Mouse (Mus musculus) kidney, embryonic 15.5 days (tissue): Measurements from ENCODE around the gene Catsperd. TPM values are rescaled to one million over a fixed set of nuclear protein-coding genes. Genes with fewer than 3 reads are reported as not detected.

Experiments used
- ATAC-seq: fragments of 200-750 bp; cut with Nextera tagmentation; replicated peaks from 2 replicates; pipeline ENCODE4 v1.8.0; 2017; ENCODE audit warnings: moderate TSS enrichment; ENCODE audit not compliant: low FRiP score
- H3K27ac ChIP-seq: fragments of 300-500 bp; sonication (generic); 2 replicates; pipeline ENCODE4 v1.5.1; 2015; ENCODE audit warnings: mild to moderate bottlenecking, inconsistent platforms
- H3K27me3 ChIP-seq: fragments of 300-500 bp; sonication (generic); 2 replicates; pipeline ENCODE4 v1.6.1; 2015; ENCODE audit warnings: inconsistent platforms
- H3K36me3 ChIP-seq: fragments of 300-500 bp; sonication (generic); 2 replicates; pipeline ENCODE4 v1.6.1; 2015; ENCODE audit warnings: inconsistent platforms
- H3K4me1 ChIP-seq: fragments of 300-500 bp; sonication (generic); 2 replicates; pipeline ENCODE4 v1.6.1; 2015; ENCODE audit warnings: inconsistent platforms
- H3K4me2 ChIP-seq: fragments of 300-500 bp; sonication (generic); 2 replicates; pipeline ENCODE4 v1.6.1; 2015; ENCODE audit warnings: moderate library complexity, mild to moderate bottlenecking, inconsistent platforms
- H3K4me3 ChIP-seq: fragments of 300-500 bp; sonication (generic); replicated peaks from 2 replicates; pipeline ENCODE4 v1.5.1; 2015; ENCODE audit warnings: mild to moderate bottlenecking, inconsistent platforms
- H3K9ac ChIP-seq: fragments of 300-500 bp; sonication (generic); 2 replicates; pipeline ENCODE4 v1.6.1; 2015; ENCODE audit warnings: mild to moderate bottlenecking, inconsistent platforms
- H3K9me3 ChIP-seq: fragments of 300-500 bp; sonication (generic); replicated peaks from 2 replicates; pipeline ENCODE4 v1.6.1; 2016; ENCODE audit warnings: inconsistent platforms
- WGBS: fragments of 180-500 bp; shearing (Covaris S2); methylation state at CpG from one replicate; pipeline ENCODE4 v1.1.7; 2015; ENCODE audit warnings: mixed read lengths; 5-methylcytosine and 5-hydroxymethylcytosine counted together
- polyA plus RNA-seq: library from polyadenylated mRNA; unstranded; fragments of >200 nt; fragmentation: Nextera tagmentation; extraction: Ambion mirVana; gene quantifications from 2 replicates; pipeline ENCODE4 v1.2.1, GENCODE M21; 2015

Gene Catsperd
- polyA plus RNA-seq, 1 experiment from 2014 or later: 0.93 TPM

- no peaks in the 10 kb centered on the region for H3K27me3 ChIP-seq
- WGBS: under 1% methylated on average over 64 of the region's 66 CpGs
- H3K4me2 ChIP-seq: peak within 1 kb of the TSS; percentile 70
- H3K4me1 ChIP-seq: peaks cover 39% of the 10 kb centered on the region
- peaks cover 30% of the 10 kb centered on the region for H3K36me3 ChIP-seq
- H3K9ac ChIP-seq: peak within 1 kb of the TSS; percentile 97
- no peaks in the 10 kb centered on the region for H3K9me3 ChIP-seq
- peak; percentile 93 for ATAC-seq
- H3K27ac ChIP-seq: peak within 1 kb of the TSS; percentile 92
- peak within 1 kb of the TSS; percentile 96 for H3K4me3 ChIP-seq
Measured at GRCm38 (mm10) chr17:56672941-56673646, 45.2 kb downstream of the Catsperd start, which contains the start of gene Ranbp3. Ranbp3 (plus strand) TSS chr17:56673294.

DNA sequence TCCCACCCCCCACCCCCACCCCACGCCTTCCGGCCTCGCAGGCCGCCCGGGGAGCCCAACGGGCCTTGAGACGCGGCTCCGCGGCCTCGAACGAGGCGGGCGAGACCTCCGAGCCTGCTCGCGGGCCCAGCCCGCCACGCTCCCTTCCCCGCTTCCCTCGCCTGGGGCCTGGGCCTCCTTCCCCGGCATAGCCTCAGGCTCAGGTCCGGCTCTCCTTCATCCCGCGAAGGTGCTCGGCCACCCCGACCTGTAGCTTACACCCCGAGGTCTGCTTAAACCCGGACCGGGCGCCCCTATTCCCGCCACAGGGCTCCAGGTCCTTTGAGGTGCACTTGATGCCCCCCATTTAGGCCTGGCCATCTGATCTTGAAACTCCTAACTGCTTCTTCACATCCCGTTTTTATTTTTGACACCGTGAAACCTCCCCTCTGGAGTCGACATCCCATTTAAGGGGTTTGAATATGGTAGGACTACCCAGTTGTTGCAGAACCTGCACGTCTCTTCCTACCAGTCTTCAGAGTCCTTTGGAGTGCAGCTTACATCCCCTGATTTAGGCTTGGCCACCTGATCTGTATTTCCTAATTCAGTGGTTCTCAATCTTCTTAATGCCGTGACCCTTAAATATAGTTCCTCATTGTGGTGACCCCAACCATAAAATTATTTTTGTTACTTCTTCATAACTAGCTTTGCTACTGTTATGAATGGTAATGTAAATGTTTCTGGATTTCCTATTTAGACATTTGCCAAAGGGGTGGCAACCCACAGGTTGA, 45.9 kb downstream of the Catsperd start:
- peak overlapping the region; percentile 96 for H3K4me3 ChIP-seq
- H3K4me1 ChIP-seq: peaks cover 31% of the 10 kb centered on the region
- H3K27ac ChIP-seq: peak overlapping the region; percentile 92
- no peaks in the 10 kb centered on the region for H3K27me3 ChIP-seq
- peak overlapping the region; percentile 70 for H3K4me2 ChIP-seq
- 1% methylated on average over 37 of the region's 37 CpGs for WGBS
- ATAC-seq: peak; percentile 48
- peaks cover 33% of the 10 kb centered on the region for H3K36me3 ChIP-seq
- no peaks in the 10 kb centered on the region for H3K9me3 ChIP-seq
- peak overlapping the region; percentile 97 for H3K9ac ChIP-seq

- H3K9ac ChIP-seq: no peak overlapping the region
- no peaks in the 10 kb centered on the region for H3K27me3 ChIP-seq
- peaks cover 83% of the 10 kb centered on the region for H3K36me3 ChIP-seq
- 0 out of 2 replicates have a peak, but pooled peaks cover 2% of the 10 kb centered on the region for H3K4me1 ChIP-seq
- no peaks in the 10 kb centered on the region for H3K9me3 ChIP-seq
- WGBS: 76% methylated on average over 4 of the region's 4 CpGs
- no peak overlapping the region for H3K4me3 ChIP-seq
- H3K27ac ChIP-seq: no peak overlapping the region
- ATAC-seq: no peak
- no peak overlapping the region for H3K4me2 ChIP-seq
Measured at GRCm38 (mm10) chr17:56681791-56682190, 53.8 kb downstream of the Catsperd start.

DNA sequence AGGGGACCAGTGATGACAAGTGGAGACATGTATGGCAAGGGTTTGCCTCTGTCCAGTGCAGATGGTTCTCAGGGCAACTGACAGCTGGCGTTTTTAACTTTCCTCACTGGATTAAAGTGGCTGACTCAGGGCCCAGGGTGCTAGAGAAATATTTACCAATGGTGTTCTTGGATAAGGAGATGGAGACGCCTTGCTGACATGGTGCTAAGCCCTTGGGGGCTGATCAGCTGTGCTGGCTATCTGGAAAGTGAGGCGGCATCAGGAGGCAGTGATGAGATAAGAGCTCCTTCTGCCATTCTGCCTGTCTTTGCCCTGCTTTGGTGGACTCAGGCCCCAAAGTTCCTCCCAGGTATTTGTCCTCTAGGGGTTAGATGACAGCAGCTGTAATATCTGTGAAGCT, 54.9 kb downstream of the Catsperd start:
- Histone ChIP-seq H3K4me3 (no peak overlapping the region), H3K4me1 (no peaks in the 10 kb centered on the region), H3K9me3 (no peaks in the 10 kb centered on the region), H3K27ac (no peak overlapping the region), H3K9ac (no peak overlapping the region), H3K36me3 (peaks cover 83% of the 10 kb centered on the region), H3K27me3 (no peaks in the 10 kb centered on the region), H3K4me2 (no peak overlapping the region)
- WGBS: 72% methylated on average over 3 of the region's 3 CpGs
- no peak for ATAC-seq

- no peak overlapping the region for H3K4me2 ChIP-seq
- H3K36me3 ChIP-seq: peaks cover 87% of the 10 kb centered on the region
- no peak overlapping the region for H3K4me3 ChIP-seq
- H3K9me3 ChIP-seq: no peaks in the 10 kb centered on the region
- ATAC-seq: no peak
- no peak overlapping the region for H3K27ac ChIP-seq
- H3K9ac ChIP-seq: no peak overlapping the region
- 80% methylated on average over 5 of the region's 5 CpGs for WGBS
- no peaks in the 10 kb centered on the region for H3K4me1 ChIP-seq
- H3K27me3 ChIP-seq: no peaks in the 10 kb centered on the region
Measured at GRCm38 (mm10) chr17:56683546-56684140, 55.7 kb downstream of the Catsperd start.

- WGBS: 81% methylated on average over 2 of the region's 2 CpGs
- no peaks in the 10 kb centered on the region for H3K4me1 ChIP-seq
- no peak overlapping the region for H3K9ac ChIP-seq
- no peak overlapping the region for H3K4me3 ChIP-seq
- no peak for ATAC-seq
- no peaks in the 10 kb centered on the region for H3K27me3 ChIP-seq
- H3K9me3 ChIP-seq: no peaks in the 10 kb centered on the region
- H3K36me3 ChIP-seq: peaks cover 87% of the 10 kb centered on the region
- no peak overlapping the region for H3K4me2 ChIP-seq
- H3K27ac ChIP-seq: no peak overlapping the region
Measured at GRCm38 (mm10) chr17:56684649-56685048, 56.7 kb downstream of the Catsperd start.

- no peak overlapping the region for H3K4me2 ChIP-seq
- H3K9ac ChIP-seq: no peak overlapping the region
- H3K4me3 ChIP-seq: no peak overlapping the region
- no peaks in the 10 kb centered on the region for H3K9me3 ChIP-seq
- H3K4me1 ChIP-seq: no peaks in the 10 kb centered on the region
- H3K27me3 ChIP-seq: no peaks in the 10 kb centered on the region
- WGBS: 97% methylated on average over 4 of the region's 4 CpGs
- no peak for ATAC-seq
- H3K36me3 ChIP-seq: peaks cover 89% of the 10 kb centered on the region
- no peak overlapping the region for H3K27ac ChIP-seq
Measured at GRCm38 (mm10) chr17:56686801-56687200, 58.9 kb downstream of the Catsperd start.

DNA sequence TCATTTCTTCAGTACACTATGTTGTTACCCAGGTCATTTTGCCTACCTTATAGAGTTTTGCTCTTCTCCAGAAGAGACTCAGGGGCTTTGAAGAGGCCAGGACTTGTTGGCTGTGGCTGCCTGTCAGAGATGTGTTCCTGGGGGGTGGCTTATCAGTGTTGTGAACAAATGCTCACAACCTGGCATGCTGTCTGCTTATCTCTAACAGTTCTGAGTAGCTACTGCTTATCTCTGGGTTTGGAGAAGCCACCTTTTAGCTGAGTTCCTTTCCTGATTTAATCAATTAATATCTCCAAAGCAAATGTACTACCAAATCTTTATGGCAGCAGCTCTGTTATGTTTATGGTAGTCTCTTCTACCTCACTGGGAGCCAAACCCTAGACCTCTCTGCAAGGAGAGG, 60.1 kb downstream of the Catsperd start:
- Histone ChIP-seq H3K27ac (no peak overlapping the region), H3K27me3 (no peaks in the 10 kb centered on the region), H3K9me3 (no peaks in the 10 kb centered on the region), H3K4me3 (no peak overlapping the region), H3K9ac (no peak overlapping the region), H3K4me1 (peaks cover 8% of the 10 kb centered on the region; the same call in 1 of the 2 replicates), H3K36me3 (peaks cover 92% of the 10 kb centered on the region), H3K4me2 (no peak overlapping the region)
- no peak for ATAC-seq

- Histone ChIP-seq H3K4me1 (peaks cover 14% of the 10 kb centered on the region), H3K9me3 (no peaks in the 10 kb centered on the region), H3K36me3 (peaks cover 95% of the 10 kb centered on the region), H3K9ac (no peak overlapping the region), H3K27ac (no peak overlapping the region), H3K27me3 (no peaks in the 10 kb centered on the region), H3K4me3 (no peak overlapping the region), H3K4me2 (no peak overlapping the region)
- no peak for ATAC-seq
- WGBS: 88% methylated on average over 2 of the region's 2 CpGs
Measured at GRCm38 (mm10) chr17:56688689-56689088, 60.7 kb downstream of the Catsperd start.

GRCm38 (mm10) chr17:56693395-56693794, 65.5 kb downstream of the Catsperd start:
- peaks cover 99% of the 10 kb centered on the region for H3K36me3 ChIP-seq
- H3K27ac ChIP-seq: no peak overlapping the region
- no peak overlapping the region for H3K4me2 ChIP-seq
- H3K9me3 ChIP-seq: no peaks in the 10 kb centered on the region
- H3K9ac ChIP-seq: no peak overlapping the region
- no peak overlapping the region for H3K4me3 ChIP-seq
- no peaks in the 10 kb centered on the region for H3K27me3 ChIP-seq
- 45% methylated on average over 1 of the region's 1 CpGs for WGBS
- no peak for ATAC-seq
- H3K4me1 ChIP-seq: peaks cover 18% of the 10 kb centered on the region

- WGBS: 46% methylated on average over 6 of the region's 6 CpGs
- no peak for ATAC-seq
- Histone ChIP-seq H3K4me1 (peaks cover 18% of the 10 kb centered on the region), H3K9me3 (no peaks in the 10 kb centered on the region), H3K4me3 (no peak overlapping the region), H3K4me2 (no peak overlapping the region), H3K9ac (no peak overlapping the region), H3K27ac (no peak overlapping the region), H3K36me3 (peaks cover 99% of the 10 kb centered on the region), H3K27me3 (no peaks in the 10 kb centered on the region)
Measured at GRCm38 (mm10) chr17:56693851-56694310, 65.9 kb downstream of the Catsperd start.

DNA sequence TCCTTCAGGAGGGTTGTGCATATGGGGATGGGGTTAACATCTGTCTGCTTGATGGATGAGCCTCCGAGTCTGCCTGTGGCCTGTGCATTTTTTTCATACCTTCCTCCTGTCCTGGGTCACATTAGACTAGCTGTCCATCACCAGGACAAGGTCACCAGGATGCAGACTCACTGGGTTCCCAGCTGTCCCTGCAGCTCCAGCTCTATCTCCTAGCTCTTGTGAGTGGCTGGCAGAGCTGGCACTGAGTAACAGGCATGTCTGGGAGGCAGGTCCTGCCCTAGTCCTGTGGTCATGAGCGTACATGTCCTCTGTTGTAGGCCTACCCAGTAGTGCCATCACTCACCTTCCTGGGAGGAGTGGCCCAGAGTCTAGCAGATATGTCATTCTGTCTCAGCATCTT, 72.5 kb downstream of the Catsperd start:
- no peak overlapping the region for H3K9ac ChIP-seq
- 76% methylated on average over 2 of the region's 2 CpGs for WGBS

More for the DNA sequence above, 72.5 kb downstream of the Catsperd start:
- Histone ChIP-seq H3K27ac (no peak overlapping the region), H3K4me3 (no peak overlapping the region), H3K4me1 (no peaks in the 10 kb centered on the region), H3K36me3 (peaks cover 97% of the 10 kb centered on the region), H3K27me3 (no peaks in the 10 kb centered on the region), H3K9me3 (no peaks in the 10 kb centered on the region), H3K4me2 (no peak overlapping the region)
- no peak for ATAC-seq
